Mouse (Mus musculus): ENCODE data around the gene Gas2l1.

- TF ChIP-seq CTCF (conservative IDR thresholded peaks at IDR 0.05; ENCODE audit: low read length), result no peak
- no peak for TF ChIP-seq POU5F1 (IDR thresholded peaks at IDR 0.05; ENCODE audit: borderline replicate concordance, low read length)
- no peak for TF ChIP-seq NANOG (IDR thresholded peaks at IDR 0.05; ENCODE audit: borderline replicate concordance, low read length)
Measured at GRCm38 (mm10) chr11:5103986-5104509, 38.9 kb upstream of the Gas2l1 start.
